Mouse (Mus musculus): ENCODE results near the gene Rps15.

DNA sequence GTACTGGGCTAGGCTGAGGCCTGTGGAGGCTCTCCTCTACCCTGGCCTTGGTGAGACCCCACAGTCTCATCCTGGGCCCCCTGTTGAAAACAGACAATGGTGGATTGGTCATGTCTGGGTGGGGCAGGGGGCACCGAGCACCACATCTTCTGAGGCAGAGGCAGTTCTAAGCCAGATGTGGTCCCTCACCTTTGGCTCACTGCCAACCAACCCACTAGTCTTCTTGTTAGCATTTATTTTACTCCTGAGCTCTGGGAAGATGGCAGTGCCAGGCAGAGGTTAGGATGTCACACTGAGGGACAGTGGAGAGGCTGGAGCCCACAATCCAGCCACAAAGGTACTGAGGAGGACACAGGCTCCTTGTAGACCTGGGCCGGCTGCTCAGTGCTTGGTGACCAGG is 34.3 kb upstream of the Rps15 start:
- TF ChIP-seq POLR2A (IDR thresholded peaks at IDR 0.05; ENCODE audit: control insufficient read depth, extremely low read depth, insufficient read depth, low read length, poor library complexity) (no peak), CTCF (IDR thresholded peaks at IDR 0.05; ENCODE audit: borderline replicate concordance, control insufficient read depth, extremely low read depth, insufficient read depth, low read length, poor library complexity) (no peak)
